Mouse (Mus musculus) intestine, embryonic 15.5 days (tissue): ENCODE data around the gene Epb41l5. TPM values are rescaled to one million over a fixed set of nuclear protein-coding genes. Genes with fewer than 3 reads are reported as not detected.

Experiments used
- ATAC-seq: fragments of 200-750 bp; cut with Nextera tagmentation; 2 replicates; pipeline ENCODE4 v1.8.0; 2017; ENCODE audit warnings: moderate TSS enrichment, moderate library complexity
- H3K27ac ChIP-seq: fragments of 300-500 bp; sonication (generic); 2 replicates; pipeline ENCODE4 v1.5.1; 2015; ENCODE audit warnings: mild to moderate bottlenecking, inconsistent platforms
- H3K27me3 ChIP-seq: fragments of 300-500 bp; sonication (generic); replicated peaks from 2 replicates; pipeline ENCODE4 v1.6.1; 2015; ENCODE audit warnings: inconsistent platforms
- H3K36me3 ChIP-seq: fragments of 300-500 bp; sonication (generic); 2 replicates; pipeline ENCODE4 v1.6.1; 2015; ENCODE audit warnings: inconsistent platforms
- H3K4me1 ChIP-seq: fragments of 300-500 bp; sonication (generic); replicated peaks from 2 replicates; pipeline ENCODE4 v1.6.1; 2015; ENCODE audit warnings: inconsistent platforms
- H3K4me2 ChIP-seq: fragments of 300-500 bp; sonication (generic); replicated peaks from 2 replicates; pipeline ENCODE4 v1.6.1; 2015; ENCODE audit warnings: mild to moderate bottlenecking, inconsistent platforms
- H3K4me3 ChIP-seq: fragments of 300-500 bp; sonication (generic); replicated peaks from 2 replicates; pipeline ENCODE4 v1.5.1; 2015; ENCODE audit warnings: inconsistent platforms
- H3K9ac ChIP-seq: fragments of 300-500 bp; sonication (generic); 2 replicates; pipeline ENCODE4 v1.6.1; 2015; ENCODE audit warnings: inconsistent platforms
- H3K9me3 ChIP-seq: fragments of 300-500 bp; sonication (generic); 2 replicates; pipeline ENCODE4 v1.6.1; 2016; ENCODE audit warnings: inconsistent platforms
- WGBS: fragments of 180-500 bp; shearing (Covaris S2); methylation state at CpG from one replicate; pipeline ENCODE4 v1.1.7; 2015; 5-methylcytosine and 5-hydroxymethylcytosine counted together
- polyA plus RNA-seq: library from polyadenylated mRNA; unstranded; fragments of >200 nt; fragmentation: Nextera tagmentation; extraction: Ambion mirVana; gene quantifications from 2 replicates; pipeline ENCODE4 v1.2.1, GENCODE M21; 2015

Epb41l5 gene
- polyA plus RNA-seq, 1 experiment from 2014 or later: 38.6 TPM

GRCm38 (mm10) chr1:119541570-119541969 is 107.2 kb downstream of the Epb41l5 start:
- Histone ChIP-seq H3K9me3 (no peaks in the 10 kb centered on the region), H3K27ac (no peak overlapping the region), H3K36me3 (no peaks in the 10 kb centered on the region), H3K4me2 (no peak overlapping the region), H3K9ac (no peak overlapping the region), H3K4me1 (0 out of 2 replicates have a peak, but pooled peaks cover 4% of the 10 kb centered on the region), H3K4me3 (no peak overlapping the region), H3K27me3 (no peaks in the 10 kb centered on the region)
- WGBS: 39% methylated on average over 3 of the region's 3 CpGs
- ATAC-seq: peak; percentile 31

- H3K4me1 ChIP-seq: 0 out of 2 replicates have a peak, but pooled peaks cover 4% of the 10 kb centered on the region
Measured at GRCm38 (mm10) chr1:119540836-119541557, 107.8 kb downstream of the Epb41l5 start.

GRCm38 (mm10) chr1:119539252-119539651 is 109.5 kb downstream of the Epb41l5 start:
- Histone ChIP-seq H3K9ac (no peak overlapping the region), H3K36me3 (no peaks in the 10 kb centered on the region), H3K27me3 (no peaks in the 10 kb centered on the region), H3K9me3 (no peaks in the 10 kb centered on the region), H3K4me2 (no peak overlapping the region), H3K4me3 (no peak overlapping the region), H3K4me1 (no peaks in the 10 kb centered on the region), H3K27ac (no peak overlapping the region)
- WGBS: 38% methylated on average over 2 of the region's 2 CpGs
- no peak for ATAC-seq

More at GRCm38 (mm10) chr1:119540836-119541557, 107.8 kb downstream of the Epb41l5 start:
- Histone ChIP-seq H3K4me2 (no peak overlapping the region), H3K36me3 (no peaks in the 10 kb centered on the region), H3K9ac (no peak overlapping the region), H3K9me3 (no peaks in the 10 kb centered on the region), H3K27ac (peak overlapping the region; percentile 15; the same call in 1 of the 2 replicates), H3K4me3 (no peak overlapping the region), H3K27me3 (no peaks in the 10 kb centered on the region)
- 52% methylated on average over 9 of the region's 9 CpGs for WGBS
- ATAC-seq: peak; percentile 88

GRCm38 (mm10) chr1:119537651-119538050 is 111.1 kb downstream of the Epb41l5 start:
- Histone ChIP-seq H3K36me3 (no peaks in the 10 kb centered on the region), H3K4me2 (no peak overlapping the region), H3K27ac (no peak overlapping the region), H3K27me3 (no peaks in the 10 kb centered on the region), H3K9ac (no peak overlapping the region), H3K4me1 (no peaks in the 10 kb centered on the region), H3K4me3 (no peak overlapping the region), H3K9me3 (no peaks in the 10 kb centered on the region)
- ATAC-seq: no peak
- 75% methylated on average over 6 of the region's 6 CpGs for WGBS

GRCm38 (mm10) chr1:119536122-119536521 is 112.7 kb downstream of the Epb41l5 start:
- H3K4me2 ChIP-seq: no peak overlapping the region
- no peaks in the 10 kb centered on the region for H3K36me3 ChIP-seq
- WGBS: 80% methylated on average over 2 of the region's 2 CpGs
- H3K4me1 ChIP-seq: 0 out of 2 replicates have a peak, but pooled peaks cover 2% of the 10 kb centered on the region
- no peak overlapping the region for H3K9ac ChIP-seq
- ATAC-seq: no peak
- no peak overlapping the region for H3K4me3 ChIP-seq
- no peak overlapping the region for H3K27ac ChIP-seq
- no peaks in the 10 kb centered on the region for H3K27me3 ChIP-seq
- H3K9me3 ChIP-seq: no peaks in the 10 kb centered on the region

GRCm38 (mm10) chr1:119534341-119534740 is 114.5 kb downstream of the Epb41l5 start:
- H3K9me3 ChIP-seq: no peaks in the 10 kb centered on the region
- H3K4me3 ChIP-seq: no peak overlapping the region
- H3K27me3 ChIP-seq: no peaks in the 10 kb centered on the region
- H3K36me3 ChIP-seq: no peaks in the 10 kb centered on the region
- 0 out of 2 replicates have a peak, but pooled peaks cover 7% of the 10 kb centered on the region for H3K4me1 ChIP-seq
- no peak for ATAC-seq
- H3K27ac ChIP-seq: no peak overlapping the region
- no peak overlapping the region for H3K9ac ChIP-seq
- 91% methylated on average over 5 of the region's 5 CpGs for WGBS
- no peak overlapping the region for H3K4me2 ChIP-seq

GRCm38 (mm10) chr1:119533093-119533805 is 115.6 kb downstream of the Epb41l5 start:
- Histone ChIP-seq H3K4me1 (0 out of 2 replicates have a peak, but pooled peaks cover 7% of the 10 kb centered on the region), H3K27ac (no peak overlapping the region), H3K4me3 (no peak overlapping the region), H3K9ac (no peak overlapping the region), H3K4me2 (no peak overlapping the region), H3K36me3 (peaks cover 9% of the 10 kb centered on the region), H3K9me3 (no peaks in the 10 kb centered on the region), H3K27me3 (no peaks in the 10 kb centered on the region)
- ATAC-seq: no peak
- WGBS: 83% methylated on average over 18 of the region's 18 CpGs

GRCm38 (mm10) chr1:119532165-119532564 is 116.6 kb downstream of the Epb41l5 start:
- Histone ChIP-seq H3K4me1 (0 out of 2 replicates have a peak, but pooled peaks cover 10% of the 10 kb centered on the region), H3K9me3 (no peaks in the 10 kb centered on the region), H3K27me3 (no peaks in the 10 kb centered on the region), H3K36me3 (peaks cover 18% of the 10 kb centered on the region), H3K27ac (no peak overlapping the region), H3K4me2 (no peak overlapping the region), H3K9ac (no peak overlapping the region), H3K4me3 (no peak overlapping the region)
- no peak for ATAC-seq
- WGBS: 96% methylated on average over 6 of the region's 6 CpGs

GRCm38 (mm10) chr1:119530941-119531340 is 117.9 kb downstream of the Epb41l5 start:
- Histone ChIP-seq H3K36me3 (peaks cover 22% of the 10 kb centered on the region), H3K27me3 (no peaks in the 10 kb centered on the region), H3K4me3 (no peak overlapping the region), H3K27ac (0 out of 2 replicates have a peak overlapping the region, but pooled peaks have one; percentile 7), H3K9ac (no peak overlapping the region), H3K4me2 (no peak overlapping the region), H3K9me3 (no peaks in the 10 kb centered on the region), H3K4me1 (peaks cover 18% of the 10 kb centered on the region)
- 59% methylated on average over 13 of the region's 13 CpGs for WGBS
- peak; percentile 33; the same call in 1 of the 2 replicates for ATAC-seq

- peak; percentile 95 for ATAC-seq
- H3K27me3 ChIP-seq: no peaks in the 10 kb centered on the region
- under 1% methylated on average over 81 of the region's 82 CpGs for WGBS
Measured at GRCm38 (mm10) chr1:119525689-119526591, 122.9 kb downstream of the Epb41l5 start, which contains the start of gene Tmem185b. Gene Tmem185b (plus strand): TSS chr1:119526160.

GRCm38 (mm10) chr1:119525004-119525444 is 123.8 kb downstream of the Epb41l5 start:
- 0 out of 2 replicates have a peak overlapping the region, but pooled peaks have one; percentile 85 for H3K27ac ChIP-seq
- no peak for ATAC-seq
- WGBS: 30% methylated on average over 5 of the region's 5 CpGs

More at GRCm38 (mm10) chr1:119525689-119526591, 122.9 kb downstream of the Epb41l5 start, which contains the start of gene Tmem185b:
- Histone ChIP-seq H3K9ac (peak within 1 kb of the TSS; percentile 79), H3K27ac (peak within 1 kb of the TSS; percentile 85), H3K4me3 (peak within 1 kb of the TSS; percentile 71), H3K4me2 (peak within 1 kb of the TSS; percentile 78), H3K9me3 (no peaks in the 10 kb centered on the region), H3K4me1 (peaks cover 26% of the 10 kb centered on the region), H3K36me3 (peaks cover 22% of the 10 kb centered on the region)

More at GRCm38 (mm10) chr1:119525004-119525444, 123.8 kb downstream of the Epb41l5 start:
- Histone ChIP-seq H3K4me3 (peak overlapping the region; percentile 71; the same call in 1 of the 2 replicates), H3K9ac (peak overlapping the region; percentile 79; the same call in 1 of the 2 replicates), H3K36me3 (peaks cover 22% of the 10 kb centered on the region), H3K4me2 (peak overlapping the region; percentile 78), H3K4me1 (peaks cover 22% of the 10 kb centered on the region), H3K27me3 (no peaks in the 10 kb centered on the region), H3K9me3 (no peaks in the 10 kb centered on the region)
